Mouse (Mus musculus) erythroblast, embryonic 14.5 days (primary cell): ENCODE data around the gene Them7. TPM values are rescaled to one million over a fixed set of nuclear protein-coding genes. Genes with fewer than 3 reads are reported as not detected.

ENCODE experiments used
- H3K27me3 ChIP-seq: 2 replicates; pipeline ENCODE4 v1.6.1; 2012; ENCODE audit warnings: inconsistent platforms; ENCODE audit not compliant: control insufficient read depth
- H3K36me3 ChIP-seq: 2 replicates; pipeline ENCODE4 v1.6.1; 2012; ENCODE audit warnings: mild to moderate bottlenecking, inconsistent platforms; ENCODE audit not compliant: control insufficient read depth
- H3K4me1 ChIP-seq: 2 replicates; pipeline ENCODE4 v1.6.1; 2012; ENCODE audit warnings: inconsistent platforms; ENCODE audit not compliant: control insufficient read depth
- H3K4me3 ChIP-seq: replicated peaks from 2 replicates; pipeline ENCODE3; 2012; ENCODE audit warnings: moderate library complexity, mild to moderate bottlenecking, inconsistent platforms
- H3K9me3 ChIP-seq: 2 replicates; pipeline ENCODE4 v1.6.1; 2012; ENCODE audit warnings: low read length, inconsistent platforms, mixed read lengths; ENCODE audit not compliant: control insufficient read depth
- GATA1 ChIP-seq: IDR thresholded peaks from 2 replicates; pipeline ENCODE4 v1.6.1; 2012; ENCODE audit warnings: low read length, inconsistent platforms, mixed read lengths
- TAL1 ChIP-seq: IDR thresholded peaks from 3 replicates; pipeline ENCODE4 v1.6.1; 2012; ENCODE audit warnings: low read length, inconsistent platforms, mixed read lengths
- polyA plus RNA-seq: library from polyadenylated mRNA; stranded (reverse); fragments of >175 nt; gene quantifications from 2 replicates; pipeline ENCODE4 v1.2.3, GENCODE M21; 2012

The Them7 gene
- polyA plus RNA-seq, 1 experiment: not detected

DNA sequence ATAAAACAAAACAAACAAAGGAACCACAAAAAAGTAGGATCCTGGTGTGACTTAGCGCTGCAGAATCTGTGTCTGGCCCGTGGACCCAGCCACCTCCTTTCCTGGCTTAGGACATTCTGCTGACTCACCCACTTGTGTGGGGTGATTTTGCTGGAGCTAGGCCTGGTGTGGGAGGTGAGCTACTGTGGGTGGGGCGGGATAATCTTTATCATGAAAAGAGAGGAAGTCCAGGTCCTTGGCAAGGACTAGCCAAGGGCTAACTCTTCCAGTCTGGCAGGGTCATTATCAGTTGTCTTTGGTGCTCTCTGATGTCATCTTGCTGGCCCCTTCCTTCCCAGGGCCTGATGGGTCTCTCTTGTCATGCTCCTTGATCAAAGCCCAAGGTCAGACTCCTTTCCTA is 27.9 kb downstream of the Them7 start:
- Histone ChIP-seq H3K27me3 (no peaks in the 10 kb centered on the region), H3K4me1 (no peaks in the 10 kb centered on the region), H3K4me3 (no peak overlapping the region), H3K9me3 (no peaks in the 10 kb centered on the region), H3K36me3 (no peaks in the 10 kb centered on the region)
- TF ChIP-seq TAL1: no peak
- TF ChIP-seq GATA1: no peak

- Histone ChIP-seq H3K36me3 (no peaks in the 10 kb centered on the region), H3K4me1 (no peaks in the 10 kb centered on the region), H3K9me3 (no peaks in the 10 kb centered on the region), H3K27me3 (no peaks in the 10 kb centered on the region), H3K4me3 (no peak overlapping the region)
- TF ChIP-seq TAL1 (no peak), GATA1 (no peak)
These were observed 28.7 kb downstream of the Them7 start for GRCm38 (mm10) chr2:105252824-105253223.

DNA sequence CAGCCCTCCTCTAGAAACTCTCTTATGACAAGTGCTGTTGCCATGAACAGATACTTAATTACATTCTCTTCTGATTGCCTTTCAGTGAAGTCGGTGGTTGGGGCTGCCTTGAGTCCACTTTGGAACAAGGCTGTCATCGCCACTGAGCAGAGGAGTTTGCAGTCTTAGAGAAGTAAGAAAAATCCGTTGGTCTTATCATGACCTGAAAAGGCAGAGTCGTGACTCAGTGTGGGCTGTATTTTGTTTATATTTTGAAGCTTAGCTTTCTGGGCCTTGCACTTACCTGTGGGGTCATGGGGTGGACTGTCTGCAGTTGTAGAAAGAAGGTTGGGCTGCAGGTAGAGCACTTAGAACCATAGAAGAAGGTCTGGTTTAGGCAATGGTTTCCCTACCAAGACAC is 31.3 kb downstream of the Them7 start:
- Histone ChIP-seq H3K9me3 (no peaks in the 10 kb centered on the region), H3K4me3 (no peak overlapping the region), H3K36me3 (no peaks in the 10 kb centered on the region), H3K27me3 (no peaks in the 10 kb centered on the region), H3K4me1 (no peaks in the 10 kb centered on the region)
- TF ChIP-seq TAL1 (no peak), GATA1 (no peak)

DNA sequence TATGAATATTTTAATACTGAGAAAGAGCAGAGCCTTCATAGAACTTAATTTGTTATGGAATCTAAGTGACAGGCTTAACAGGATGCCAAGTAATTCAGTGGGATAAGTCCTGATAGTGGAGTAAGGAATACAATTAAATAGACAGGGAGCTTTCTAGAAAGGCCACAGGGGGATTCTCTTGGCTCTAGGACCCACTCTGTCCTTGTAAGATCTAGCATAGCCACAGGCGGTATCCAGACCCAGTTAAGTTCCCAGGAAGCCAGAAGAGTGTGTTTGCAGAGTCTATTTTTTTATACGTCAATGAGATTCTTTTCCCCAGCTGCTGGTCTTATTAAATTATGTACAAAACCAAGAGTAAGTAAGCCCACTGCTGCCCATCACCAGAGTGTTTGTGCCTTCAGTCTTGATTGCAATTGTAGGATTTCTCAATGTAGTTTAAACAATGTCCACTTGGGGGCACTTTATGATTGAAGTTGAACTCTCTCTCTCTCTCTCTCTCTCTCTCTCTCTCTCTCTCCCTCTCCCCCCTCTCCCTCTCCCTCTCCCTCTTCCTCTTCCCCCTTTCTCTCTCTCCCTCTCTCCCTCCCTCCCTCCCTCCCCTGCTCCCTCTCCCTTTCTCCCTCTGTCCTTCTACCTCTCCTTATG is 32.4 kb downstream of the Them7 start:
- Histone ChIP-seq H3K4me1 (no peaks in the 10 kb centered on the region), H3K4me3 (no peak overlapping the region), H3K9me3 (no peaks in the 10 kb centered on the region), H3K27me3 (no peaks in the 10 kb centered on the region), H3K36me3 (no peaks in the 10 kb centered on the region)
- TF ChIP-seq TAL1: no peak
- no peak for TF ChIP-seq GATA1

DNA sequence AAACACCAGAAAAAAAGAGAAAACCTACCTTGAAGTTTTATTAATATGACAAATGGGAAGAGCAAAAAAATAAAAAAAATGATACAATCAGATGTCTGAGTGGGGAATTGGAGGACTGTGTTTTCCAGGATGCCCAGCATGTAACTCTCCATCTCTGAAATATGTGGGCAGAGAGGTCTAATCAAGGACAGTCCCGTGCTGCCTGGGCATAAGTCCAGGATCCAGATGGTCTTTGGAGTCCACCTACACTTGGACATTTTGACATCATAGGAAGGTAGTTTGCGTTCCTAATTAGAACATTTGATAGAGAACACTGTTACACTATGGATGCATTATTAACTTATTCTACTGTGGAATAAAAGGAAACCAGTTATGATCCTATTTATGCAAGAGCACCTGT is 33.3 kb downstream of the Them7 start:
- Histone ChIP-seq H3K36me3 (no peaks in the 10 kb centered on the region), H3K4me3 (no peak overlapping the region), H3K27me3 (no peaks in the 10 kb centered on the region), H3K4me1 (no peaks in the 10 kb centered on the region), H3K9me3 (no peaks in the 10 kb centered on the region)
- TF ChIP-seq GATA1 (no peak), TAL1 (no peak)

GRCm38 (mm10) chr2:105261335-105261734 is 37.2 kb downstream of the Them7 start:
- no peaks in the 10 kb centered on the region for H3K36me3 ChIP-seq
- no peak overlapping the region for H3K4me3 ChIP-seq
- TF ChIP-seq GATA1: no peak
- TF ChIP-seq TAL1: no peak
- no peaks in the 10 kb centered on the region for H3K9me3 ChIP-seq
- H3K27me3 ChIP-seq: no peaks in the 10 kb centered on the region
- H3K4me1 ChIP-seq: no peaks in the 10 kb centered on the region

DNA sequence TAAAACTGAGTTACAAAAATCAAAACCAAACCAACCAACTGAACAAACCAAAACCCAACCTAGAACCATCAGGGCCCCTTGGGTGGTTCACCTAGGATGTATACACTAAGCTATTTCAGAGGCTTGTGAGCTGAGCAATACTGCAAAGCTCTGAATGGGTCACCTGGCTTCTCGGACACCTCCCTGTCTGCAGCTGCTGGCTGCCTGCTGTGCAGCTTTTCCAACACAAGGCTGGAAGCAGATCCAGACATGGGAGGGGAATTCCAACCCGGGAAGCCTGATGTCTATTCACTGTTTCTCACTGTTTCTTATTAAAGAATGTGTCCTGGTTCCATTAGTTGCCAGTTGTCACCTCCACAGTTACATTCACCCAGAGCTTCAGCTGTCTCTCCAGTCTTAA is 39.1 kb downstream of the Them7 start:
- Histone ChIP-seq H3K4me1 (no peaks in the 10 kb centered on the region), H3K4me3 (no peak overlapping the region), H3K27me3 (no peaks in the 10 kb centered on the region), H3K9me3 (no peaks in the 10 kb centered on the region), H3K36me3 (no peaks in the 10 kb centered on the region)
- no peak for TF ChIP-seq GATA1
- TF ChIP-seq TAL1: no peak

DNA sequence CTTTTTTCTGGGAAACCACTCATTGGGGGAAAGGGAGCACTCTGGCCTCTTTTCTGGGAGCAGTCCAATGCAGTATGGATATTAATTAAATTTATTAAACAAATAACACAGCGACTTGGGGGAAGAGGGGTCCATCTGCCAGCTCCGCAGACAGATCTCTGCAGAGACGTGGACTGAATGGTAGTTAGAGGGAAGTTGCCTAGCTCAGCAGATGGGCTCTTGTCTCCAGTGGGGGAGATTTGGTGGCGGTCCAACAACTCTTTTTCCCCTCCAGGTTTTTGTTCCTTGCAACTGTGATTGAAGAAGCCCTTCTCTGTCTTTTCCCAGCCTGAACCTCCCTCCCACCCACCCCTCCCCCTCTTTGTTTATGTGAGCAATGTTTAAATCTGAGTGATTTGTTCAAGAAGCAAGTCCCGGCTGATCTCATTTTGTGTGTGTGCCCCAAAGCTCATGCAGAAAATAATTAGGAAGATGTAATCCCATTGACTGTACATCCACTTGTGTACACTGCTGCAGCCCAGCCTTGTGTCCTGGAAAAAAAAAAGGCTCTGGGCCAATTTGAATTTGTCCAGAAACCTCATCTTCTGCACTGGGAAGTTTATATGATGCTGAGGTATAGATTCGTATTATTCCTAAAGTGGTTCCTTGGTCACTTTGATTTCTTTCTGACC is 58.4 kb downstream of the Them7 start:
- Histone ChIP-seq H3K27me3 (no peaks in the 10 kb centered on the region), H3K36me3 (no peaks in the 10 kb centered on the region), H3K4me3 (no peak overlapping the region), H3K9me3 (no peaks in the 10 kb centered on the region), H3K4me1 (no peaks in the 10 kb centered on the region)
- TF ChIP-seq GATA1: no peak
- TF ChIP-seq TAL1: no peak

GRCm38 (mm10) chr2:105283811-105284210 is 59.7 kb downstream of the Them7 start:
- Histone ChIP-seq H3K27me3 (no peaks in the 10 kb centered on the region), H3K9me3 (no peaks in the 10 kb centered on the region), H3K4me3 (no peak overlapping the region), H3K36me3 (no peaks in the 10 kb centered on the region), H3K4me1 (no peaks in the 10 kb centered on the region)
- TF ChIP-seq TAL1 (no peak), GATA1 (no peak)
